Mouse (Mus musculus): ENCODE data around the gene Wnt11.

Wnt11 gene

GRCm38 (mm10) chr7:98867053-98867793 lies 32.3 kb downstream of the Wnt11 start:
- no peak for DNase-seq (ENCODE audit: low spot score)

GRCm38 (mm10) chr7:98867794-98868150 lies 32.9 kb downstream of the Wnt11 start:
- DNase-seq (ENCODE audit: low spot score) = no peak

- DNase-seq (ENCODE audit: low spot score) = no peak
Measured at GRCm38 (mm10) chr7:98869070-98869469, 34.2 kb downstream of the Wnt11 start.

- DNase-seq (ENCODE audit: low spot score) = no peak
Measured at GRCm38 (mm10) chr7:98870791-98871190, 35.9 kb downstream of the Wnt11 start.

GRCm38 (mm10) chr7:98871882-98872281 lies 37.0 kb downstream of the Wnt11 start:
- DNase-seq (ENCODE audit: low spot score) = no peak

GRCm38 (mm10) chr7:98873316-98873715 lies 38.4 kb downstream of the Wnt11 start:
- DNase-seq (ENCODE audit: low spot score) = no peak

- no peak for DNase-seq (ENCODE audit: low spot score)
Measured at GRCm38 (mm10) chr7:98874411-98874951, 39.6 kb downstream of the Wnt11 start.

GRCm38 (mm10) chr7:98875390-98875990 lies 40.6 kb downstream of the Wnt11 start:
- DNase-seq (ENCODE audit: low spot score) = no peak

GRCm38 (mm10) chr7:98876119-98876518 lies 41.2 kb downstream of the Wnt11 start:
- DNase-seq (ENCODE audit: low spot score) = no peak

GRCm38 (mm10) chr7:98879176-98879575 lies 44.3 kb downstream of the Wnt11 start:
- DNase-seq (ENCODE audit: low spot score) = no peak

GRCm38 (mm10) chr7:98881887-98882286 lies 47.0 kb downstream of the Wnt11 start:
- no peak for DNase-seq (ENCODE audit: low spot score)

GRCm38 (mm10) chr7:98887811-98888261 lies 52.9 kb downstream of the Wnt11 start:
- DNase-seq (ENCODE audit: low spot score) = no peak

- no peak for DNase-seq (ENCODE audit: low spot score)
Measured at GRCm38 (mm10) chr7:98888810-98889209, 53.9 kb downstream of the Wnt11 start.

GRCm38 (mm10) chr7:98889211-98889610 lies 54.3 kb downstream of the Wnt11 start:
- no peak for DNase-seq (ENCODE audit: low spot score)

- no peak for DNase-seq (ENCODE audit: low spot score)
Measured at GRCm38 (mm10) chr7:98893144-98893543, 58.2 kb downstream of the Wnt11 start.

- DNase-seq (ENCODE audit: low spot score) = no peak
Measured at GRCm38 (mm10) chr7:98894305-98894704, 59.4 kb downstream of the Wnt11 start.

GRCm38 (mm10) chr7:98894768-98895167 lies 59.9 kb downstream of the Wnt11 start:
- no peak for DNase-seq (ENCODE audit: low spot score)

GRCm38 (mm10) chr7:98895501-98896095 lies 60.7 kb downstream of the Wnt11 start:
- DNase-seq (ENCODE audit: low spot score) = no peak

GRCm38 (mm10) chr7:98897323-98897722 lies 62.4 kb downstream of the Wnt11 start:
- DNase-seq (ENCODE audit: low spot score) = no peak

- no peak for DNase-seq (ENCODE audit: low spot score)
Measured at GRCm38 (mm10) chr7:98899815-98900214, 64.9 kb downstream of the Wnt11 start.

GRCm38 (mm10) chr7:98901120-98901519 lies 66.2 kb downstream of the Wnt11 start:
- DNase-seq (ENCODE audit: low spot score) = no peak

GRCm38 (mm10) chr7:98903884-98904283 lies 69.0 kb downstream of the Wnt11 start:
- no peak for DNase-seq (ENCODE audit: low spot score)
